8 mouse cellular contexts compared by ENCODE assay signal in the genomic region with DNA sequence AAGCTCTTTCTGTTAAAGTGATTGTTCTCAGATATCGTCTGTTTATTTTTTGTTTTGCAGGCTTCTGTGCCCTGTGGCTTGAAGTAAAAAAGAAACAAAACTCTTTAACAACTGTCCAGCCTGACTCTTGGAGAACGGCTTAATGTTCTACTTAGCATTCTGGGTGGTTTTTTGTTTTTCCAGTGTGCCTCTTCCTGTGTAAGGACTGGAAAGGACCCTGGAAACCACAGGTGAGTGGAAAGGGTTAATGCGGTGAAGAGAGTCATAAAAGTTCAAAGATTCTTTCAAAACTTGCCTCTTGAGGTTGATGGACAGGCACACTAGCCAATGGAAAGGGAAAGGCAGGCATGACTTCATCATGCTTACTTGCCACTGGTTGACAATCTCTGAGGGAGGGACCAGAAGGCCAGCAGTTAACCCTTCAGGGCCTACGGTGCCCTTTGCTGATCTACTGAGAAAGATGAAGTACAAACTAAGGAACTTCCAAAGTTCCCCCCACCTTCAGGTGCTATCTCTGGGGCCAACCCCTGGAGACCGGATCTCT. TPM values are rescaled to one million over a fixed set of nuclear protein-coding genes. Genes with fewer than 3 reads are reported as not detected.
DNase-seq lines count a peak whose midpoint lies in the region; ATAC-seq and TF ChIP-seq lines count a peak whose summit lies in the region.

No protein-coding gene starts in this region.

- H3K9me3 ChIP-seq in forebrain, postnatal 0 days (ENCODE audit: low read length) = no peaks in the 10 kb centered on the region
- no peaks in the 10 kb centered on the region for H3K9me3 ChIP-seq in lung, embryonic 14.5 days (ENCODE audit: low read depth, low read length)

- 7% methylated on average over 5 of the region's 5 CpGs for WGBS in forebrain, postnatal 0 days
- WGBS in lung, embryonic 14.5 days = 5% methylated on average over 5 of the region's 5 CpGs

- no peak overlapping the region for H3K4me3 ChIP-seq in forebrain, postnatal 0 days (ENCODE audit: low read depth, low read length)
- H3K4me3 ChIP-seq in lung, embryonic 14.5 days (ENCODE audit: low read depth, low read length) = peak overlapping the region; percentile 6; the same call in 1 of the 2 replicates

- no peaks in the 10 kb centered on the region for H3K36me3 ChIP-seq in forebrain, postnatal 0 days (ENCODE audit: insufficient read depth)
- H3K36me3 ChIP-seq in lung, embryonic 14.5 days (ENCODE audit: insufficient read depth) = no peaks in the 10 kb centered on the region

- TF ChIP-seq CTCF in forebrain, postnatal 0 days (IDR thresholded peaks at IDR 0.05; ENCODE audit: low read depth) = no peak
- no peak for TF ChIP-seq CTCF in lung, embryonic 14.5 days (IDR thresholded peaks at IDR 0.05; ENCODE audit: low read depth)

- no peak overlapping the region for H3K9ac ChIP-seq in forebrain, postnatal 0 days
- H3K9ac ChIP-seq in lung, embryonic 14.5 days = no peak overlapping the region

- H3K4me2 ChIP-seq in forebrain, postnatal 0 days (ENCODE audit: low read depth) = no peak overlapping the region
- peak overlapping the region; percentile 52 for H3K4me2 ChIP-seq in lung, embryonic 14.5 days

- ATAC-seq in forebrain, postnatal 0 days = peak; percentile 91
- ATAC-seq in lung, embryonic 14.5 days (ENCODE audit: insufficient read depth) = peak; percentile 93

- H3K27me3 ChIP-seq in forebrain, postnatal 0 days (ENCODE audit: insufficient read depth, low read length) = no peaks in the 10 kb centered on the region
- no peaks in the 10 kb centered on the region for H3K27me3 ChIP-seq in lung, embryonic 14.5 days (ENCODE audit: insufficient read depth, low read length)

- no peaks in the 10 kb centered on the region for H3K4me1 ChIP-seq in forebrain, postnatal 0 days (ENCODE audit: insufficient read depth)
- H3K4me1 ChIP-seq in lung, embryonic 14.5 days (ENCODE audit: insufficient read depth) = peaks cover 5% of the 10 kb centered on the region

- intact Hi-C loops in heart, postnatal 36 days (cut with DNase I) = no loop called here

- no peak overlapping the region for H3K27ac ChIP-seq in forebrain, postnatal 0 days (ENCODE audit: low read depth, low read length)
- peak overlapping the region; percentile 73 for H3K27ac ChIP-seq in lung, embryonic 14.5 days (ENCODE audit: low read depth)

- DNase-seq in CD8-positive naive resting alpha-beta T cell, adult 2 months (ENCODE audit: low read depth in 2 of 2, low spot score in 2 of 2) = peak; percentile 83 to 94
- peak; percentile 50 to 81 for DNase-seq in adrenal gland, postnatal 4 days (ENCODE audit: low spot score in 2 of 2)
- DNase-seq in forebrain, postnatal 0 days = peak; percentile 86
- peak; percentile 85 to 87 for DNase-seq in heart, postnatal 36 days
- DNase-seq in layer of hippocampus, adult 18-20 months (ENCODE audit: low spot score in 2 of 2) = peak; percentile 55 to 87
- DNase-seq in lung, embryonic 14.5 days = peak; percentile 98
- DNase-seq in ovary, adult 18-20 months (ENCODE audit: low spot score) = peak; percentile 83
- DNase-seq in thymus, postnatal 14 days = peak; percentile 96

RNA-seq across cellular contexts. Expression of a gene that starts 4.8 kb away (rescaled TPM):
- total RNA-seq in adrenal gland, postnatal 4 days (2021) = 10 to 100 TPM; 32.9 to 33.7 TPM
- 127 and 158 TPM in 2 replicates for total RNA-seq in forebrain, postnatal 0 days (2014; rRNA removed)
- 84.6 and 91.7 TPM in 2 replicates for polyA plus RNA-seq in forebrain, postnatal 0 days (2015; fragmentation: Nextera tagmentation; extraction: Ambion mirVana)
- total RNA-seq in heart, postnatal 36 days (2021) = 10 to 100 TPM; 16.6 to 19.0 TPM
- 10 to 100 TPM; 33.5 to 39.4 TPM for total RNA-seq in layer of hippocampus, adult 18-20 months (2021)
- 38.5 and 46.7 TPM in 2 replicates for polyA plus RNA-seq in lung, embryonic 14.5 days (2014; fragmentation: Nextera tagmentation; extraction: Ambion mirVana)

RNA-seq across cellular contexts. Expression of a gene that starts 20.5 kb away (rescaled TPM):
- 10 to 100 TPM; 12.6 to 14.1 TPM for total RNA-seq in adrenal gland, postnatal 4 days (2021)
- total RNA-seq in forebrain, postnatal 0 days (2014; rRNA removed) = 13.8 and 19.4 TPM in 2 replicates
- 10.7 and 14.4 TPM in 2 replicates for polyA plus RNA-seq in forebrain, postnatal 0 days (2015; fragmentation: Nextera tagmentation; extraction: Ambion mirVana)
- 10 to 100 TPM; 16.7 to 19.3 TPM for total RNA-seq in heart, postnatal 36 days (2021)
- 10 to 100 TPM; 11.2 to 11.9 TPM for total RNA-seq in layer of hippocampus, adult 18-20 months (2021)
- 16.8 and 18.2 TPM in 2 replicates for polyA plus RNA-seq in lung, embryonic 14.5 days (2014; fragmentation: Nextera tagmentation; extraction: Ambion mirVana)

RNA-seq across cellular contexts. Expression of a gene that starts 52.4 kb away (rescaled TPM):
- not detected for total RNA-seq in adrenal gland, postnatal 4 days (2021)
- total RNA-seq in forebrain, postnatal 0 days (2014; rRNA removed) = 0.23 TPM in 1 of 2 replicates, not detected in the other
- 1.1 and 1.5 TPM in 2 replicates for polyA plus RNA-seq in forebrain, postnatal 0 days (2015; fragmentation: Nextera tagmentation; extraction: Ambion mirVana)
- not detected for total RNA-seq in heart, postnatal 36 days (2021)
- under 1 TPM; 0.38 to 0.94 TPM for total RNA-seq in layer of hippocampus, adult 18-20 months (2021)
- 0.72 TPM in 1 of 2 replicates, not detected in the other for polyA plus RNA-seq in lung, embryonic 14.5 days (2014; fragmentation: Nextera tagmentation; extraction: Ambion mirVana)
